Mouse (Mus musculus): ENCODE results near the gene Oasl1. TPM values are rescaled to one million over a fixed set of nuclear protein-coding genes. Genes with fewer than 3 reads are reported as not detected.
A peak's percentile ranks its signal among the peaks of the same experiment; 100 is the strongest.
"Not testable (repeated sequence)": the region's sequence is repeated elsewhere in the genome, so short reads cannot be mapped to it uniquely, and the experiment has no call there.

Oasl1 gene
- polyA plus RNA-seq (2016; fragmentation: Nextera tagmentation; extraction: Ambion mirVana), result not detected in 2 replicates

GRCm38 (mm10) chr5:114922998-114923473 is at the start of gene Oasl1:
Gene Oasl1, plus strand, starts transcription at chr5:114923240.
- H3K36me3 ChIP-seq, result no peaks in the 10 kb centered on the region
- H3K4me1 ChIP-seq, result peaks cover 14% of the 10 kb centered on the region
- no peak within 1 kb of the TSS for H3K4me3 ChIP-seq
- no peaks in the 10 kb centered on the region for H3K9me3 ChIP-seq (replicated peaks)
- no peaks in the 10 kb centered on the region for H3K27me3 ChIP-seq (ENCODE audit: low read depth, poor library complexity, severe bottlenecking)
- DNase-seq (ENCODE audit: low spot score), result no peak
- 73% methylated on average over 15 of the region's 15 CpGs for WGBS
- H3K27ac ChIP-seq (replicated peaks), result no peak within 1 kb of the TSS

GRCm38 (mm10) chr5:114875858-114876257 is 47.2 kb upstream of the Oasl1 start:
- WGBS, result 52% methylated on average over 6 of the region's 6 CpGs
- peaks cover 30% of the 10 kb centered on the region for H3K4me1 ChIP-seq
- H3K4me3 ChIP-seq, result no peak overlapping the region
- no peaks in the 10 kb centered on the region for H3K36me3 ChIP-seq
- no peaks in the 10 kb centered on the region for H3K9me3 ChIP-seq (replicated peaks)
- DNase-seq (ENCODE audit: low spot score), result no peak
- no peak overlapping the region for H3K27ac ChIP-seq (replicated peaks)
- no peaks in the 10 kb centered on the region for H3K27me3 ChIP-seq (ENCODE audit: low read depth, poor library complexity, severe bottlenecking)

GRCm38 (mm10) chr5:114876331-114876730 is 46.7 kb upstream of the Oasl1 start:
- no peak for DNase-seq (ENCODE audit: low spot score)
- no peaks in the 10 kb centered on the region for H3K27me3 ChIP-seq (ENCODE audit: low read depth, poor library complexity, severe bottlenecking)
- no peaks in the 10 kb centered on the region for H3K9me3 ChIP-seq (replicated peaks)
- peaks cover 30% of the 10 kb centered on the region for H3K4me1 ChIP-seq
- 27% methylated on average over 6 of the region's 6 CpGs for WGBS
- no peaks in the 10 kb centered on the region for H3K36me3 ChIP-seq
- H3K4me3 ChIP-seq, result no peak overlapping the region
- no peak overlapping the region; the same call in 1 of the 2 replicates for H3K27ac ChIP-seq (replicated peaks)

GRCm38 (mm10) chr5:114877487-114877886 is 45.6 kb upstream of the Oasl1 start:
- WGBS, result 74% methylated on average over 7 of the region's 7 CpGs
- Histone ChIP-seq H3K36me3 (no peaks in the 10 kb centered on the region), H3K27me3 (ENCODE audit: low read depth, poor library complexity, severe bottlenecking) (no peaks in the 10 kb centered on the region), H3K9me3 (replicated peaks) (no peaks in the 10 kb centered on the region), H3K4me1 (peaks cover 30% of the 10 kb centered on the region), H3K27ac (replicated peaks) (no peak overlapping the region), H3K4me3 (no peak overlapping the region)
- DNase-seq (ENCODE audit: low spot score), result no peak

- Histone ChIP-seq H3K4me1 (peaks cover 30% of the 10 kb centered on the region), H3K4me3 (no peak overlapping the region), H3K27ac (replicated peaks) (no peak overlapping the region), H3K36me3 (no peaks in the 10 kb centered on the region), H3K9me3 (replicated peaks) (no peaks in the 10 kb centered on the region), H3K27me3 (ENCODE audit: low read depth, poor library complexity, severe bottlenecking) (no peaks in the 10 kb centered on the region)
- WGBS, result 83% methylated on average over 13 of the region's 13 CpGs
- DNase-seq (ENCODE audit: low spot score), result no peak
Measured at GRCm38 (mm10) chr5:114879399-114879798, 43.6 kb upstream of the Oasl1 start.

GRCm38 (mm10) chr5:114882319-114882718 is 40.7 kb upstream of the Oasl1 start:
- H3K27ac ChIP-seq (replicated peaks); DNase-seq (ENCODE audit: low spot score); H3K9me3 ChIP-seq (replicated peaks); H3K27me3 ChIP-seq (ENCODE audit: low read depth, poor library complexity, severe bottlenecking); H3K36me3 ChIP-seq; H3K4me3 ChIP-seq: not testable (repeated sequence)
- WGBS, result 84% methylated on average over 6 of the region's 7 CpGs
- peaks cover 14% of the 10 kb centered on the region for H3K4me1 ChIP-seq

GRCm38 (mm10) chr5:114883022-114883421 is 40.0 kb upstream of the Oasl1 start:
- WGBS, result 95% methylated on average over 11 of the region's 11 CpGs
- DNase-seq (ENCODE audit: low spot score), result no peak

GRCm38 (mm10) chr5:114886801-114887200 is 36.2 kb upstream of the Oasl1 start:
- Histone ChIP-seq H3K9me3 (replicated peaks) (no peaks in the 10 kb centered on the region), H3K4me3 (no peak overlapping the region), H3K36me3 (no peaks in the 10 kb centered on the region), H3K27ac (replicated peaks) (no peak overlapping the region), H3K4me1 (no peaks in the 10 kb centered on the region), H3K27me3 (ENCODE audit: low read depth, poor library complexity, severe bottlenecking) (no peaks in the 10 kb centered on the region)
- DNase-seq (ENCODE audit: low spot score), result no peak
- WGBS, result 92% methylated on average over 6 of the region's 6 CpGs

More at GRCm38 (mm10) chr5:114883022-114883421, 40.0 kb upstream of the Oasl1 start:
- H3K27ac ChIP-seq (replicated peaks), result no peak overlapping the region
- peaks cover 7% of the 10 kb centered on the region for H3K4me1 ChIP-seq
- H3K4me3 ChIP-seq, result no peak overlapping the region
- H3K27me3 ChIP-seq (ENCODE audit: low read depth, poor library complexity, severe bottlenecking), result no peaks in the 10 kb centered on the region
- H3K9me3 ChIP-seq (replicated peaks), result no peaks in the 10 kb centered on the region
- H3K36me3 ChIP-seq, result no peaks in the 10 kb centered on the region

GRCm38 (mm10) chr5:114888995-114889394 is 34.0 kb upstream of the Oasl1 start:
- no peaks in the 10 kb centered on the region for H3K27me3 ChIP-seq (ENCODE audit: low read depth, poor library complexity, severe bottlenecking)
- H3K4me1 ChIP-seq, result no peaks in the 10 kb centered on the region
- DNase-seq (ENCODE audit: low spot score), result no peak
- 89% methylated on average over 2 of the region's 2 CpGs for whole genome bisulfite sequencing
- no peaks in the 10 kb centered on the region for H3K36me3 ChIP-seq
- H3K27ac ChIP-seq (replicated peaks), result no peak overlapping the region
- H3K9me3 ChIP-seq (replicated peaks), result no peaks in the 10 kb centered on the region
- H3K4me3 ChIP-seq, result no peak overlapping the region

GRCm38 (mm10) chr5:114895542-114895941 is 27.5 kb upstream of the Oasl1 start:
- no peaks in the 10 kb centered on the region for H3K27me3 ChIP-seq (ENCODE audit: low read depth, poor library complexity, severe bottlenecking)
- no peak for DNase-seq (ENCODE audit: low spot score)
- H3K27ac ChIP-seq (replicated peaks), result no peak overlapping the region
- no peaks in the 10 kb centered on the region for H3K9me3 ChIP-seq (replicated peaks)
- WGBS, result 86% methylated on average over 4 of the region's 4 CpGs
- H3K4me1 ChIP-seq, result peaks cover 11% of the 10 kb centered on the region
- no peaks in the 10 kb centered on the region for H3K36me3 ChIP-seq
- no peak overlapping the region for H3K4me3 ChIP-seq

GRCm38 (mm10) chr5:114896688-114897373 is 26.2 kb upstream of the Oasl1 start, which contains the start of gene Oasl2:
Gene Oasl2, plus strand, starts transcription at chr5:114896936.
- H3K4me3 ChIP-seq, result 0 out of 2 replicates have a peak within 1 kb of the TSS, but pooled peaks have one; percentile 1
- peaks cover 11% of the 10 kb centered on the region for H3K4me1 ChIP-seq
- no peaks in the 10 kb centered on the region for H3K36me3 ChIP-seq
- no peaks in the 10 kb centered on the region for H3K27me3 ChIP-seq (ENCODE audit: low read depth, poor library complexity, severe bottlenecking)
- DNase-seq (ENCODE audit: low spot score), result no peak
- WGBS, result 66% methylated on average over 13 of the region's 13 CpGs
- peak within 1 kb of the TSS; percentile 42; the same call in 1 of the 2 replicates for H3K27ac ChIP-seq (replicated peaks)
- no peaks in the 10 kb centered on the region for H3K9me3 ChIP-seq (replicated peaks)

- WGBS, result 13% methylated on average over 7 of the region's 7 CpGs
- Histone ChIP-seq H3K9me3 (replicated peaks) (no peaks in the 10 kb centered on the region), H3K36me3 (no peaks in the 10 kb centered on the region), H3K27me3 (ENCODE audit: low read depth, poor library complexity, severe bottlenecking) (no peaks in the 10 kb centered on the region), H3K4me3 (0 out of 2 replicates have a peak overlapping the region, but pooled peaks have one; percentile 1), H3K4me1 (peaks cover 11% of the 10 kb centered on the region), H3K27ac (replicated peaks) (peak overlapping the region; percentile 42; the same call in 1 of the 2 replicates)
- DNase-seq (ENCODE audit: low spot score), result no peak
Measured at GRCm38 (mm10) chr5:114897374-114897793, 25.7 kb upstream of the Oasl1 start.

- WGBS, result 82% methylated on average over 7 of the region's 7 CpGs
- DNase-seq (ENCODE audit: low spot score), result no peak
Measured at GRCm38 (mm10) chr5:114898857-114899256, 24.2 kb upstream of the Oasl1 start.

More at GRCm38 (mm10) chr5:114898857-114899256, 24.2 kb upstream of the Oasl1 start:
- peaks cover 11% of the 10 kb centered on the region for H3K4me1 ChIP-seq
- H3K4me3 ChIP-seq, result no peak overlapping the region
- H3K27ac ChIP-seq (replicated peaks), result no peak overlapping the region
- no peaks in the 10 kb centered on the region for H3K9me3 ChIP-seq (replicated peaks)
- H3K36me3 ChIP-seq, result no peaks in the 10 kb centered on the region
- no peaks in the 10 kb centered on the region for H3K27me3 ChIP-seq (ENCODE audit: low read depth, poor library complexity, severe bottlenecking)
